Mouse (Mus musculus) adrenal gland, adult (tissue): ENCODE results near the gene Zbtb38.

Experiments
- DNase-seq, 2 experiments: peaks; one replicate each; pipeline ENCODE4 v3.0.0; 2022 to 2023; ENCODE audit warnings: low spot score in 1 of 2; ENCODE audit not compliant: inconsistent age in 2 of 2

Zbtb38 gene

DNA sequence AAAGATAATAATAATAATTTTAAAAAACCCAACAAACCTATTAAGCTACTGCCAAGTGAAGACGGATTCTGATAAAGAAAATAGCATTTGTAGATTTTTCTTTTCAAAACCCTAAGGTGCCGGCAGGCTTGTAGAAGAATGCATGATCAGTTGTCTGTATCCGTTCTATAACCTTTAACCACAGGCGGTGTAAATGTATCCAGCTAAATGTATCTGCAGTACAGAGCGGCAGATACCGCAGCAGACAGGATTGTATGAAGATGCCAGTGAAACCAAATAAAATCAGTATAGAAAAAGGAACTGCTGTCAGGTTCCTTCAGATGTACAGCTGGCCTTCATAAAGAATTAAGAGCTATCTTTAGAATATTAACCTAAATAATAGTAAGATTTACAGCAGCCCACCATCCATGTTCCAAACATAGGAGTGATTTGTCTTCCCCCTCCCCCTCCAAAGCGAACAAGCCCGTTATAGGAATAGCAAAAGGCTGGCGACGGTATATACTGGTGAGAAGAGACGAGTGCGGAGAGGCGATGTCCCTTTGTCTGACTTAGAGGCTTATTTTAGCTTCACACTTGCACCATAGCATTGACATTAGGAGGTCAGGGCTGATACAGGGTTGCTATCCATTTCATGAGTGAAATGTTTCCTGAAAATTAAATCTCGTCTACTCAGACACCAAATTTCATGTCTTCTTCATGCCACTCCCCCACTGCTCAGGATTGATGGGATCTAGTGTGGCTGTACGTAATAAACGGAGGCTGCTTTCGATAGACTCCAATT, 19.8 kb downstream of the Zbtb38 start:
- no peak for DNase-seq

DNA sequence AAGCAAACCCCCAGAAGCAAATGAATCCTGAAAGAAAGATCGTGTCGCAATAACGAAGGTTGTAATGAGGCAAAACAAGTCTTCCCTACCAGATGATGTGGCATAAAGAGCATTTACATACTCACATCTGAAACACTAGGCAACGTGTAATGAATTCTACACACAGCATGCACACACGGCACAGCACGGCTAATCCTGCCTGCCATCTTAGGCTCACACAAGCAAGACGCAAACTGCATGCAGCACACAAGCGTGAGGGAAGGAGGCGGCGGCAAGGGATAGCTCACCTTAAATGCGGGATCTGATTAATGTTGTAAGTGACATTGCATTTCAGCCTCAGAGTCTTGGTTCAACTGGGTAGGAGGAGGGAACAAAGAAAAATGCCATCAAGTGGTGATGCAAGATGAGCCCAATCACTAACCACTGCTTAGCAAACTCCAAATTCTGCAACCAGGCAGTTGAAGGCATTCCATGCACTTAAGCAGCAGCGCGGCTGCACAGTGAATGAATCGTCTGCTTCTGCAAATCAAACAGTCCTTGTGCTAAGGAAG, 20.6 kb downstream of the Zbtb38 start:
- no peak for DNase-seq

DNA sequence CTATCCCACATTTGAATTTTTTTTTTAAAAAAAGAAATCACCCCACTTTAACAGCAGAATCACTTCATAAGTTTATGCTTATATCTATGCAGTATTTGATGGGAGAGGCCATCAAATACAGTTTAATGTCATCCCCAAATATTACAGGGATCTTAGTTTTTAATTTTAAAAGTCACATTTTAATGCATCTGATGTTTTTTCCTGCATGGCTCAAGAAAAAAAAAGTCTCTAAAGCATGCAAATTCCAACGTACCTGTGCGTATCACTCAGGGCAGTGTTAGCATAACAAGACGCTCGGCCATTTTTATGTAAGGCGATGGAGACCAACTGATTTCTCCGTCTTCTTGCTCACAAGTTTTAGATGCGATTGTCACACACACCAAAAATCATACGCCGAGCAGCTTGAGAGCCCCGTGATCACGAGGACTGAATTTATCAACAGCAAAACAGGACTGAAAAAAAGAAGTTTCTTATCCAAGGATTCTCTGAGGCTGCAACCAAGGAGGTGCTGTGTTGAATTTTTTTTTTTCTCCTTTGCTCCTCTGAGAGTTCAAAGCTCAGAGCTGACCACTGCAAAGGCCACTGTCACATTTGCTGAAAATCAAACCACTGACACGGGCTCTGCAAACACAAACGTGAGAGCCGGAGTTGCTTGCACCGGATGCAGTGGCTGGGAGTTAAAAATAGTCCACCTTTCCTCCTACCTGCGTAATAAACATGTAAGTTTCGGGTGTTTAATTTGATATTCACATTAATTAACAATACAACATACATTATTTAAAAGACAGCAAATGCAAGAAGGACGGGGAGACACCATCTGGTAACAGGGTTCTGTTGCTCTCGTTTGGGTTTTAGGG, 21.4 kb downstream of the Zbtb38 start:
- no peak for DNase-seq

DNA sequence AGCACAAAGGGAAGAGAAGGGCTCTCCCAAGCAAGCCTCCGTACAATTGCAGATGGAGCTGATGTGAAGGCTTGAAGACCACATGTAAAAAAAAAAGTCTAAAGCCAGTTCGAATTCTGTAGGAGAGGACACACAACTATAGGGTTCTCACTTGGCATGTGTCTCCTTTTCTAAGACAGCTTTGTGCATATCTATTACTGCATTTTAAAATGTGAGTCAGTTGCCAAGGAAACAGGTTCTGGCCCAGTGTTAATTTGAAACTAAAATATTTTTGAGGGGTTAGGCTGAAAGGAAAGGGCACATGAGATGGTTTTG, 22.4 kb downstream of the Zbtb38 start:
- DNase-seq = no peak

DNA sequence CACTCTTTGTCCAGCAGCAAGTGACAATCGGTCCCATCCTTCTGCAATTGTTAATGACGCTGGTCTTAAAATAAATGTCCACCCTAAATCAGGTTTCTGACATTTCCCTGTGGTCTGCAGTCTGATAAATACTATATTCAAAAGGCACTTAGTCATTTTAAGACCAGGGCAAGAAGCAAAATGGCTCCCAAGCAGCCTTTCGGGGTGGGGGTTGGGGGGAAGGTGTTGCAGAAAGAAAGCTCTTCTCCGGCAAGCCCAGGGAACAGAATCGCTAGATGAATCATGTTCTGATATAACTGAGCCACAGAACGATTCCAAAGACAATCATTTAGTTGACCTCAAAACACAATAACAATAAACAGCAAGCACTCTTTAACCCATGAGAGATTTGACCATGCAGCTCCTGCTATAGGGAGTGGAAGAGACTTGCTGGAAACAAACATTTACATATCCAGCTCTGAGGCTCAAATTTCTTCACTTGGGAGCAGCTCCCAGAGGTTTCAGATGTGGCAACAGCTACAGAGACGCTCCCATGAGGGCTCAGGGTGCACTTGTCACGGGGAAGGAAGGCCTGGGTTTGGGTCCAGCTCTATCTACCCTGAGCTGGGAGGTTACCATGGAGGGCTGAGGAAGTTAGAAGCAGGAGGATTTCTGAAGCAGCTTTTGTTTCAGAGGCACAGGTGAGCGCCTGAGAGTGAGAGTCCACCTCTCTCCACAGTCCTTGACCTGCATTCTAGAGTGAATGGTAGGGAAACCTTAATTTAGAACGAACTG, 22.9 kb downstream of the Zbtb38 start:
- DNase-seq = no peak

DNA sequence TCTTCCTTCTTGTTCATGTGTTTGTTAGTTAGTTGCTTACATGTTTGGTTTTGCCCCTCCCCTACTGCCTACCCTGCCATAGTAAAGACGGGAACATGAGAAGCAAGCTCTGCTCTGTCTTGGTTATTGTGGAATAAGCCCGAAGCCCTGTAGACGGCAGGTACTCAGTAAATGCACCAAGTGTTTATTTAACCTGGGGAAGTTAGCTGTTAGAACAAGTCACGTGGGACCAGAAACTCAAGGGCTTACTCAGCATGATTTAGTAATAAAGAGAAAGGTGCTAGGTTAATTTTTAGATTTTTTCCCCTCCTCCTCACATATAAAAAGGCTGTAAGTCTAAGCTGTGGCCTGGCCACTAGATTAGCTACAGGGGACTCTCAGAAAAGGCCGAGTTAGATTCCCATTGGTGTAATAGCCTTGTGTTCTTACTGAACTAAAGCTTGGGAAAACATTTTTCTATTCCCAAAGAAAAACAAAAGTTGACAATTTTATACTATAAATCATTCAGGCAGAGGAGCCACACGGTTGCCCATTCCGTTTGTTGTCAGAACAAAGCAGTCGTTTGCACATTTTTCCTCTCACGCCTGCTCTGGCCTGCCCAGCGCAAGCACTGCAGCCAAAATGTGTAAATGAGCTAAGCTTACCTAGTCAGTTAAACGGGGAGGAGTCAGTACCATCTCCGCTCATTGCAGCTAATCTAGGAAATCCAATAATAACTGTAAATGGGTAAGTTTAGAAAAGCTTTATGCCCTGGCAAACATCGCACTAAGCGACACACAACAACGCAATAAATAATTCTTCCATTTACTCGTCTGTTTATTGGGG, 24.1 kb downstream of the Zbtb38 start:
- no peak for DNase-seq

DNA sequence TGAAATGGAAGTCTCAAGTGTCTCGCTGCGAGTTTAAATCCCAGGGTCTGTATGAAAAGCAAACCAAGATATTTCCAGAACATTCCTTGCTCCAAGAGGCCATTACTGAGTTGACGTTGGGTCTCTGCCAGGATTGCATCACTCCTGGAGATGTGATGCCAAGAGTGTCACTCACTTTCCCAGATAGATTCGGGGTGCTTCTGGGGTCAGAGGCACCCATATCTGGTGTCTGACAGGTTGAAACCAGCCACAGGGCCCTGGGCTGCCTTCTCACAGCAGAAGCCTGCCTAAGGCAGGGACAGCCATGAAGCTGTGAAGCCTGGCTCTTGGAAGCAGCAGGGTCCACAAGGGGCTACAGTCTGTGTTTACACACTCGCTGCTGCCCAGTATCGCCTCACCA, 24.9 kb downstream of the Zbtb38 start:
- peak; percentile 73 to 90 for DNase-seq

DNA sequence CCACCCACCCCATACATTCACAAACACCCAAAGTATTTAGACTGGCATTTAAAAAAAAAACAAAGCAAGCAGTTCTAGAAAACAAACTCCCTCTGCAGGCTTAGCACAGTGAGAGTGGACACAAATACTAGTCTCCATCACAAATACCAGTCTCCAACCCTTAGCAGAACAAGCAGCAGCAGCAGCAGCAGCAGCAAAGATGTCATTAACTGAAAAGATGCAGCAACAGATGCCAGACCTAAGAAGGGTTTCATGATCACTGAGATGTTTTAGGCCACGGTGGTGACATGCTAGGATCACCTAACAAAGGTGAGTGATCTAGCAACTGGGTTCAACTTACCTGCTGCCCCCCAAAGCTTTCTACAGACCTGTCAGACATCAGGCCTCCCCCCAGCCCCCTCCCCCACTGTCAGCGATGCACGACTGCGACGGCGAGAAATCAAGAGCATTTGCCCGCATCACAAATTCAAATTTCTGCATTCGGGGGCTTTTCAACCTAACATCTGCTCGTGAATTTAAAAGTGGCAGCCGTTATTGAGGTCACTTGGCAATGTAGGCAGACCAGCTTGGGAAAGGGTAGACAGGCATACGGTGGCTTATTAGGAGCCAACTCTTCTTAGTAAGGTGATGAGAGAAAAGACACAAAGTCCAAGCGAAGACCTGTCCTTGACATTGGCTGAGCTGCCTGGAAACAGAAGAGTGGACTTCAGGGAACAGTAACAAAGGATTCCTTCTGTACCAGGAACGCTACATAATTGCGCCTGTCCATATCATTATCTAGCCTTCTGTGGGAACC, 26.1 kb downstream of the Zbtb38 start:
- DNase-seq = no peak

DNA sequence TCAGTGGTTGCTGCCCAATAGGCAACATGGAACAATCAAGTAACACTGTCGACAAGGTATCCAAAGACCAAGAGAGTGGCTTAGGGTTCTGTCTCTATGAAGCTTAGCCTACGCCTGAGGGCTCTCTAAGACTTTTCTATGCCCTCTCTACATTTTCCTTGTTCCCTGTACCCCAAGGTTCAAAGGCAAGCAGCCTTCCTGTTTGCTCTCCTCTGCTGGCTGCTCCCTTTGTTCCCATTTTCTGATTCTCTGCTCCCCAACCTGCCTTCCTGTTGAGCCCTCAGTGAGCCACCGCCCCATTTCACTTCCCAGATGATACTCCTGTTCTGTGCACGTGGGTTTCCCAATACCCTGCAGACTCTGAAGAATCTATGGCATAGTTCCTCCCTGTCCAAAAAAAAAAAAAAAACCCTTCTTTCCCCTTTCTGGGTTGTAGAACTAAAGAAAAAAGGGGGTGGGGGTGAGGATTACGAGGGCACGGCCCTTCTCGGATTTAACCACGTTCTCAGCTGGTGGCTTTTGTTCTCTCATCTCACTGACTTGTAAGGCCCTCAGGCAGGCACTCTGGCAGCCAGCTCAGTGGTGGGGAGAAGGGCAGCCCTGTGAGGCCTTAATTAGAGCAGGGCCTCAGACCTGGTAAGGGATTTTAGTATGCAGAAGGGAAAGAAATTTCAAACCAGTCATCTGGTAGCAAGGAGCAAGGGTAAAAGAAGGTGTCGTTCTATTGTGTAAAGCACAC, 26.9 kb downstream of the Zbtb38 start:
- DNase-seq = no peak

DNA sequence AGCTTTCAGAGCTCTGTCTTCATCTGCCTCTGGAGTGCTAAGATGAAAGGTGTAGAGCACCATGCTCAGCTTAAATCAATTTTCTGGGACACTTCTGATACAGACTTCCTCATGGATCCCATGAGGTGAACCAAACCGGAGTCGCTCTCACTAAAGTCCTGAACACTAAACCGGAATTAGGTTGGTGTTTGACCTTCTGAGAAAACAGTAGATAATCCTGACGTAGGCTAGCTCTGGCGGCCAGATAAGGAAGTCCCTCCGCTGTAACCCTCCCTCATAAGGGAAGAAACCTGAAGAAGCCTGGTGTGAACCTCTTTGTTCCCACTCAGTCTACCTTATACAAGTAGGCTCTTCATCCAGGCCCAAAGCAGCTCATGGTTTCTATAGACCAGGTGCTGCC, 29.0 kb downstream of the Zbtb38 start:
- DNase-seq = no peak

DNA sequence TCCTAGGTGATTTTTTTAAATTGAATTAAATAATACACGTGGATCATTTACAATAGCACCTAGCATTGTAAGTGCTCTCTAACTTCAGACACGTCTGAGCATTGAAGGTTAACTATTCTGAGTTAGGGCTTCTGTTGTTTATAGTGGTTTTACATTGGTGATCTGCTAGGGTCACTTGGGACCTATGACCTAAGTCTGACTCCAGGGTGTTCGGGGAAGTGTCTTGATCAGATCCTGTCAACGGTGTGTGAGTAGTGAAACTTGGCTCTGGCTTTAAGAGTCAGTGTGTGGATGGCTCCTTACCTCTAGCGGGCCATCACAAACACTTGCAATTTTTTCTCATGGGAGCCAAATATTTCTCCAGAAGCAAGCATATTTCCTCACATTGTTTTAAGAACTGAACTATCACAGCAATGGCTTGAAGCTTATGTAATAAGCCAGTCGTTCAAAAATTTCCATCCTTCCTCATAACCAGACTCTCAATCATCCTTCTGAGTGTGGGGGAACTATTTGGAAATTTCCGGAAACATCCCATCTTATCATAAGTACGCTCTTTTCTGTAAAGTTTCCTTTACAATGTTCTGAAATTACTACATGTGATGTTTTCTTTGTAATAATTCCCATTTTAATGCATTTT, 31.4 kb downstream of the Zbtb38 start:
- DNase-seq = peak in 1 of 2 experiments; percentile 63

DNA sequence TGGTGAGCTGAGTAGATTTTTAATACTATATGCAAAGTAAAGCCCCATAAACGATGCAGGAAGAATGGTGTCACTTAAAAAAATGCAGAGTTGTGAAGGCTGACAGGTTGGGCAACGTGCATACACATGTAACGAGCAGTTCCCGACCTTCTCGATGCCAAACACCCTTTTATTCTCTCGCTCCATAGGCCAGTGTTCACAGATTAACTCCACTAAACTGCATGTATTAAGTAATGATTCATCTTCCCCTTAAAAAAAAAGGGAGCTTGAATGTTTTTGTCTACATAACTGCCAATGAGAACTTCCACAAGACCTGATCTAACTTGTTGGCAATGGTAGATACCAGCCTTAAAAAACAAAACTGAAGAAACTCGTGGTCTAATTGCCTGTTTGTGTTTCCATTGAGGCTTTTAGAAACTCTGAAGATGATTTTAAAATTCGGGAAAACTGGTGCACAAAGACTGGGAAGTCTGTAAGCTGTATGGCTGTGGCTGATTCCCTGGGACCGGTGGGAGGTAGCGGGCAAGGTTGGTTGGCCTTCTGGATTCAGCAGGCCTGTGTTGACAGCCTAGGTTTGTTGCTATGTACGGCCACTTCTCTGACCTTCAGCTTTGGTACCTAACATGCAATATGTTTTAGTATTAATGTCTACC, 32.0 kb downstream of the Zbtb38 start:
- DNase-seq = peak in 1 of 2 experiments; percentile 76

DNA sequence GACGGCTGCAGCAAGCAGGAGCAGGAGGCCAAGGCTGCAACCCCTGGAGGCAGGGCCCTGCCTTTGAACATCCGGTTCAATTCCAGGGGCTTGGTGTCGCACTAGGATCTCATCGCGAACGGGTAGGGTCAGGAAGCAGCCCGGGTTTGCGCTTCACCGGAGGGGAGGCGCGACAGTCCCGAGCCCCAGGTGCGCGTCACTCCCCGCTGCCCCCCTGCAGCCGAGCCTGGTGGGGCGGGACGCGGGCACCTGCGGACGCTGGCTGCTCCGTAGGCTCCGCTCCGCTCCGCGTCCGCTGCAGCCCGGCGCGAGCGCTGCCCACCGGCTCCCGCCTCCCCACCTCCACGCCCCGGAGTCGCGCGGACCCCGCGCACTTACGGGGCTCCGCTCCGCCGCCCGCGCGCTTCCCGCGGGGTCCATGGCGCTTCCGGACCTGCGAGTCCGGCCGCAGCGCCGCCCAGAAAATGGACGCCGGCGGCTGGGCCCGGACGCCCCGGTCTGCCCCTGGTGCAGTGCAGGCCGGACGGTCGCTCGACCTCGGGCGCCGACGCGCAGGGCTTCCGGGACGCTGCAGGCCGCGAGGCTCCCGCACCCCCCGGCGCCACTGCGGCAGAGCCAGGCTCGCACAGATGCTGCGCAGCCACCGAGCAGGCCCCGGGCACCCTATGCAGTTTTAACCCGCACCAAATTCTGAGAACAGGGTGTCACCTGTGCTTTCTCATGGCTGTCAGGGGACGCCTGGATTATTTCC, 33.0 kb downstream of the Zbtb38 start:
- DNase-seq = peak; percentile 86 to 94

DNA sequence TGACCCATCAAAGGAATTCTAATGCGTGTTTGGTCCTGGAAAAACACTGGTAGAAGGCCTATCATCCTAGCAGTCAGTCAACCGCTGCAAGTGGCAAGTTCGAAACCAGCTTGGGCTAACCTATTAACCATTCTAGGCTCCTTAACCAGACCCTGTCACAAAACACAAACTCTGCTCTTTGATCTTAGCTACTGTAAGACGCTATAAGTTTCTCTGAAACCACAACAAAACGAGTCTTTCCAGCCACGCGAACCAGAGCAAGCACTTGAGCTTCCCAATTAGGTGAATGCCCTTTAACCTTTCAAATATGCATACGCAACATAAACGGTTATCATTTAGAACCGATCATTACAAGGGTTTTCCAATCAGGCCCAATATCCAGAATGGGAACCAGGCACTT, 33.7 kb downstream of the Zbtb38 start:
- no peak for DNase-seq

DNA sequence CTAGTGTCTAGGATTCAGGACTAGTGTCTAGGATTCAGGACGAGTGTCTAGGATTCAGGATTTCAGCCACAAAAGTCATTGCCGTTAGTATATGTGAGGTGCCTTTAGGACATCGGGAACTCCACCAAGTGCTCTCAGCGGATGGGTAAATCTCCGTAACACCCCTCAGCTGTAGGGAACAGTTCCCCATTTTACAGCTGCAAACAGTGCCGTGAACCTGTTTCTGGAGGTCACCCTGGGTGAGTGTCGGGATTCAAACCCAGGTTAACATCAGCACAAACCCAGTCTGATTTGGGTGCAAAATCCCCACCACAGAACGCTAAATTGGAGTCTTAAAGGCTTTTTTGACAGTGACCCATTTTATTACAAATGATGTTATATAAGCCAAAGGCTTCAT, 34.2 kb downstream of the Zbtb38 start:
- DNase-seq = peak in 1 of 2 experiments; percentile 73

DNA sequence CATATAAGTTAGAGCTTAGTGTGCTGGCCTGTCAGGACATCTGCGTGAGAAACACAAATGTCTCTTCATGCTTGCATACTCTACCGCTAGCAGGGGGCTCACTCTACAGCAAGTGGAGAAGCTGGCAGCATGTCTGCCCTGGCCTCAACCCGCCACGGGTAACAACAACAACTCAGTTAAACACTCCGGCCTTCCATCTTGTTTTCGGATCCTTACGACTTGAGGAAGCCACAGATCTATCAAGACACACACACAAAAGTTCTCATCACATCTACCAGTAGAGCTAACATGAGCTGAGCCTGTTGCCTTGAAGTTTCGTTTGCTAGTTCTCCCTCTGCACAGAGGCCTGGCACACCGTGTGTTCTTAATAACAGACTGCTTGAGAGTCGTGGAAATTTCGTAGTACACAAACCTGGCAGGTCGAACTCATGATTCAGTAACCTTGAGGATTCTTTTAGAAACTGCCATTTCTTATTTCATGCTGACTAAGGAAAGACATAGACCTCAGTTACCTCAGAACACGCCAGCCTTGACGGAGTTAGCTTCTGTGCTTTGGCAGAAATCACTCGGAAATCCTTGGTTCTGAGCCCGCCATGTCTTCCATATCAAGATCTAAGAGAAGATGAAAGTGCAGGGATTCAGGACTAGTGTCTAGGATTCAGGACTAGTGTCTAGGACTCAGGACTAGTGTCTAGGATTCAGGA, 34.8 kb downstream of the Zbtb38 start:
- peak; percentile 67 to 82 for DNase-seq
